Mouse (Mus musculus) small intestine, adult 2 months (tissue): ENCODE data around the gene Diaph2. TPM values are rescaled to one million over a fixed set of nuclear protein-coding genes. Genes with fewer than 3 reads are reported as not detected.

ENCODE experiments used
- H3K27ac ChIP-seq: fragments of 200-500 bp; 2 replicates; pipeline ENCODE4 v1.5.1; 2012; ENCODE audit warnings: low read depth, low read length, control low read depth, inconsistent platforms; ENCODE audit not compliant: insufficient read depth
- H3K27me3 ChIP-seq: fragments of 200-500 bp; 2 replicates; pipeline ENCODE4 v1.6.1; 2012; ENCODE audit warnings: mild to moderate bottlenecking, moderate library complexity, low read length, inconsistent platforms; ENCODE audit not compliant: control insufficient read depth, insufficient read depth
- H3K36me3 ChIP-seq: fragments of 200-500 bp; 2 replicates; pipeline ENCODE4 v1.6.1; 2012; ENCODE audit warnings: mild to moderate bottlenecking, low read length, control low read depth, inconsistent platforms; ENCODE audit not compliant: control insufficient read depth, insufficient read depth
- H3K4me1 ChIP-seq: fragments of 200-500 bp; 2 replicates; pipeline ENCODE4 v1.6.1; 2012; ENCODE audit warnings: low read length, inconsistent platforms, mixed read lengths; ENCODE audit not compliant: control insufficient read depth, insufficient read depth, insufficient read length
- H3K4me3 ChIP-seq: fragments of 200-500 bp; 2 replicates; pipeline ENCODE4 v1.5.1; 2012; ENCODE audit warnings: low read depth, mild to moderate bottlenecking, control low read depth, inconsistent platforms, low read length, moderate library complexity
- CTCF ChIP-seq: fragments of 200-500 bp; IDR thresholded peaks from 2 replicates; pipeline ENCODE4 v1.5.1; 2012; ENCODE audit warnings: low read depth, mild to moderate bottlenecking, control low read depth, inconsistent platforms, low read length, moderate library complexity, mixed read lengths; ENCODE audit not compliant: insufficient replicate concordance, insufficient read length; ENCODE audit errors: extremely low read depth
- POLR2A ChIP-seq: fragments of 200-500 bp; IDR thresholded peaks from 2 replicates; pipeline ENCODE4 v1.6.1; 2012; ENCODE audit warnings: low read depth, mild to moderate bottlenecking, control low read depth, inconsistent platforms, low read length, moderate library complexity
- WGBS: fragments of 180-500 bp; shearing (Covaris S2); methylation state at CpG from one replicate; pipeline ENCODE4 v1.1.7; 2018; 5-methylcytosine and 5-hydroxymethylcytosine counted together
- polyA plus RNA-seq: library from polyadenylated mRNA; depleted of rRNA; stranded (reverse); fragments of >200 nt; gene quantifications from 2 replicates; pipeline ENCODE4 v1.2.3, GENCODE M21; 2012; rRNA removed

The Diaph2 gene
- polyA plus RNA-seq: 0.48 and 1.5 TPM in 2 replicates

DNA sequence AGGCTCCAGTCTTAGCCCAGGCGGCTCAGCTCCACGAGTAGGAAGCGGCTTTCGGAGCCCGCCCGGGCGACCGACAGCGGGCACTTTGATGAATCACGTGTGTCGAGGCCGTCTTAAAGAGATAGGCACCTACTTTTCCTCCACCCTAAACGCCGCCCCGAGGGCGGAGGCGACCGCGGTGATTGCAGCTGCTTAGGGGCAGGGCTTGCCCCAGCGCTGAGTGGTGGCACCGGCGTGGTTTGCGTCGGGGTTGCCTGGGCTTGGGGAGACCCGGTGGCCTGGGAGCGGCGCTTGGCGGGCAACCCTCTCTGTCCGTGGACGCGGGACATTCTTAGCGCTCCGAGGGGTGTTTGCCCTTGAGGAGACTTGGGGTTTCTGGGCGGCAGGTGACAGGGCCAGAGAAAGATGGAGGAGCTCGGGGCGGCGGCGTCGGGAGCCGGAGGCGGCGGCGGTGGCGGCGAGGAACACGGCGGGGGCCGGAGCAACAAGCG lies at the start of gene Diaph2:
TSS of gene Diaph2 (plus strand) at position 172 of the 491 bp plus-strand sequence.
- peak within 1 kb of the TSS; percentile 45; the same call in 1 of the 2 replicates for H3K27ac ChIP-seq
- TF ChIP-seq POLR2A (0 out of 2 replicates have a peak, but pooled peaks have one; percentile 22), CTCF (no peak)
- H3K4me1 ChIP-seq: no peaks in the 10 kb centered on the region
- H3K27me3 ChIP-seq: no peaks in the 10 kb centered on the region
- no peaks in the 10 kb centered on the region for H3K36me3 ChIP-seq
- 13% methylated on average over 49 of the region's 49 CpGs for WGBS
- peak within 1 kb of the TSS; percentile 96 for H3K4me3 ChIP-seq

DNA sequence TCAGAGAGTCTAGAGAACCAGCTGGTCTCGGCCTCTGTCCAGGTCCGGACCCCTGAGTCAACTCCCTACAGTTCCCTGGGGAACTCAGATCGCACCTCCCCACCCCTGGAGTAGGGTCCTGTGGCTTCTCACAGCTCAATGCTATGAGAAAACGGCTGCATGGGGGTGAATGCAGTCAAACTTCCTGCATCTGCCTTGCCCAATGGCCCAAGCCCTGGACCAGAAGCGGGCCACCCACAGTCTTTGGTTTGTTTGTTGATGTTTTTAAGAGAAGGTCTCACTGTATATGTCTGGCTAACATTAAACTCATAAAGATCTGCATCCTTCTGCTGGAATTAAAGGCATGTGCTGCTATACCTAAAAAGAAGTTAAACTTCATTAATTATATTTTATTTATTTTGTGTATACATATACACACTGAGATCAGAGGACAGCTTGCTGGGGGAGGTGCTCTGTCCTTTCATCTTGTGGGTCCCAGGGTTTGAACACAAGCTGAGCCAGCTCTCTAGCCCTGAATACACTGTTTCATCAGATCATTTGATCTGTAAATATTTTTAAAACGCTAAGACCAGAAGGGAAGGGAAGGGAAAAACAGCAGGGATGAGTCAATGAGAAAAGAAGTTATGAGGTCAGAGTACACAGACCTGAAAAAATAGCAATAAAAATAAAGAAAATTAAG lies 47.8 kb upstream of the Diaph2 start:
- Histone ChIP-seq H3K36me3 (no peaks in the 10 kb centered on the region), H3K27me3 (no peaks in the 10 kb centered on the region), H3K27ac (no peak overlapping the region), H3K4me1 (no peaks in the 10 kb centered on the region), H3K4me3 (no peak overlapping the region)
- TF ChIP-seq POLR2A: no peak
- TF ChIP-seq CTCF: no peak
- WGBS: 46% methylated on average over 6 of the region's 6 CpGs

- no peak overlapping the region for H3K27ac ChIP-seq
- no peak overlapping the region for H3K4me3 ChIP-seq
- H3K36me3 ChIP-seq: no peaks in the 10 kb centered on the region
- no peaks in the 10 kb centered on the region for H3K27me3 ChIP-seq
- WGBS: 80% methylated on average over 2 of the region's 2 CpGs
- H3K4me1 ChIP-seq: no peaks in the 10 kb centered on the region
- no peak for TF ChIP-seq CTCF
- TF ChIP-seq POLR2A: no peak
These were observed 39.9 kb upstream of the Diaph2 start for GRCm38 (mm10) chrX:129709656-129710055.

DNA sequence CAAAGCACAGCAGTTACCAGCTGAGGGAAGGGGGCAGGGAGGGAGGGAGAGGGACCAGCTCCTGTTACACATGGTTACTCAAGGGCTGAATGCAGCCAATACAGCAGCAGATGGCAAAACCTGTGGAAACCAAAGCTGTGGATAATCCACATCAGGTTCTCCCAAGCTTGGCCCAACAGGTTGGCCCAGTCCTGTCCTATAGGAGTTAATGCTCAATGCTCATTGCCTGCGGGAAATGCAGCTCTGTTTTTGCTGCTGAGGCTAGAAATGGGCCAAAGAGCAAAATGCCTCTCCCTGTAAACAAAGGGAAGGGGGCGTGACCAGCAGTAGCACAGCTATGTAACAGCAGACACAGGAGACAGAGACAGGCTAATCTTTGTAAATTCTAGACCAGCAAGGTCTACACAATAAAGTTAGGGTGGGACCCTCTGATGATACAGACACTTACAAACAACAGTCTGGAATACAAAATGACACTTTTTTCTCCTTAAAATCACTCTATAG lies 20.8 kb upstream of the Diaph2 start:
- whole genome bisulfite sequencing: 18% methylated on average over 2 of the region's 2 CpGs
- TF ChIP-seq CTCF (no peak), POLR2A (no peak)
- H3K27ac ChIP-seq: no peak overlapping the region

DNA sequence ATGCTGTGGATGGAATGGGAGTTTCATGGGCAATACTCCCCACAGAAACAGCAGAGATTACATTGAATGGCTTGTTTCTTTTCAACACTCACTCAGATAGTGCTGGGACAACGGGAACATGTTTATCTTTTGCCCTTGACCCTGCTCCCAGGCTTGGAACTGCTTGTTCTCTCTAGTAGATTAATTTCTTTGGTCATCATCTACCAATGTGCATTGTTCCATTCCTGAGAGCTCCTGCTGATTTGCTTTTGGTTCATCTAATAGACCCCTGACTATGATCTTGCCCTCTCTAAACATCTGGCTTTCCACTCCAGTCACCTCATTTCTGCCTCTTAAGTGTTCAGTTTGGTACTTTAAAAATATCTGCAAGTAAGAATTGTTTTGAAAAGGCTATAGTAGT lies 13.0 kb upstream of the Diaph2 start:
- no peaks in the 10 kb centered on the region for H3K36me3 ChIP-seq
- TF ChIP-seq CTCF (no peak), POLR2A (no peak)
- no peaks in the 10 kb centered on the region; the same call in 1 of the 2 replicates for H3K27me3 ChIP-seq
- WGBS: 9% methylated on average over 1 of the region's 1 CpGs
- H3K4me1 ChIP-seq: no peaks in the 10 kb centered on the region
- H3K4me3 ChIP-seq: no peak overlapping the region
- no peak overlapping the region for H3K27ac ChIP-seq

More for the DNA sequence above, 20.8 kb upstream of the Diaph2 start:
- H3K27me3 ChIP-seq: no peaks in the 10 kb centered on the region
- H3K4me3 ChIP-seq: no peak overlapping the region
- no peaks in the 10 kb centered on the region for H3K36me3 ChIP-seq
- H3K4me1 ChIP-seq: no peaks in the 10 kb centered on the region

DNA sequence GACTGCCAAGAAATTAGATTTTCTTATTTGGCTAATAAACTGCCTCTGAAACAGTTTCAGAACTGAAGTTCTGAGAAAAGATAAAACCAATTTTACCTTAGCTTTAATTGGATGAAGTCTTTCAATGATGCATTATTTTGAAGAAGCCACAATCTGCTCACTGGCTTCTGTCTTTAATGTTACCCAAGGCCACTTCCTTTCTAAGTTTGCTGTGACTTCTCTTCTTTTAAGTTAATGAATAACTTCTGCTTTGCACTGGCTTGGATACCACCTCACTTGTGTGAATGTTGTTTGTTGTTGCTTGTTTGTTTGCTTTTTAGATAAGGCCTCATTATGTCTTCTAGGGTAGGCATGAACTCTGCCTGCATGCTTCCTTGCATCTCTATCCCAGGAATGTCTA lies 10.3 kb upstream of the Diaph2 start:
- no peak overlapping the region for H3K27ac ChIP-seq
- no peak overlapping the region for H3K4me3 ChIP-seq
- no peaks in the 10 kb centered on the region for H3K4me1 ChIP-seq
- no peaks in the 10 kb centered on the region for H3K36me3 ChIP-seq
- no peaks in the 10 kb centered on the region; the same call in 1 of the 2 replicates for H3K27me3 ChIP-seq
- TF ChIP-seq POLR2A (no peak), CTCF (no peak)

DNA sequence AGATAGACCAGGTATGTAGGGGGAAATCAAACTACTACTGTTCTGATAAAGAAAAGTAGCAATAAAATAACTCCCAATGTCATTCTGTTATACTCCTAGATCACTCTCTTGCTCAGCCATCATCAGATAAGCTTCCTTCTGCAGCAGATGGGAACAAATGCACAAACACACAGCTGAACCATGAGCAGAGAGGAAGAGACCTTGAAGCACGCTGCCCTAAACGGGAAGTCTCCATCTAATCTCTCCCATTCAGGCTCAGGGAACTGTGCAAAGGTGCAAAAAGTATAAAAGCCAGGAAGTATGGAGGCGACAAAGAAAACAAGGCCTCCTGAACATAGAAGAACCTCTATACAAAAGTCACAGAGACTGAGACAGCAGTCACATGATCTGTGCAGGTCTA lies 6.6 kb upstream of the Diaph2 start:
- no peak overlapping the region for H3K27ac ChIP-seq
- no peaks in the 10 kb centered on the region for H3K4me1 ChIP-seq
- TF ChIP-seq CTCF (no peak), POLR2A (no peak)
- H3K36me3 ChIP-seq: no peaks in the 10 kb centered on the region
- 63% methylated on average over 3 of the region's 3 CpGs for WGBS
- no peak overlapping the region for H3K4me3 ChIP-seq
- H3K27me3 ChIP-seq: no peaks in the 10 kb centered on the region; the same call in 1 of the 2 replicates
